Mouse (Mus musculus) limb, embryonic 14.5 days (tissue): Measurements from ENCODE around the gene Trim15. TPM values are rescaled to one million over a fixed set of nuclear protein-coding genes. Genes with fewer than 3 reads are reported as not detected.

Experiments used
- ATAC-seq: fragments of 200-750 bp; cut with Nextera tagmentation; 2 replicates; pipeline ENCODE4 v1.8.0; 2017; ENCODE audit warnings: low read depth, moderate number of reproducible peaks, moderate TSS enrichment; ENCODE audit not compliant: low FRiP score
- DNase-seq: peaks from one replicate; pipeline ENCODE4 v3.0.0-alpha.2; 2015; ENCODE audit warnings: low spot score
- H3K27ac ChIP-seq: fragments of 300-500 bp; sonication (generic); replicated peaks from 2 replicates; pipeline ENCODE4 v1.5.1; 2014; ENCODE audit warnings: low read depth, mild to moderate bottlenecking, low read length, moderate library complexity, mixed read lengths
- H3K27me3 ChIP-seq: fragments of 300-500 bp; sonication (generic); 2 replicates; pipeline ENCODE4 v1.6.1; 2014; ENCODE audit warnings: low read length, mixed read lengths; ENCODE audit not compliant: control insufficient read depth, insufficient read depth
- H3K36me3 ChIP-seq: fragments of 300-500 bp; sonication (generic); 2 replicates; pipeline ENCODE4 v1.6.1; 2014; ENCODE audit warnings: mild to moderate bottlenecking, low read length, moderate library complexity, mixed read lengths; ENCODE audit not compliant: control insufficient read depth, insufficient read depth
- H3K4me1 ChIP-seq: fragments of 300-500 bp; sonication (generic); 2 replicates; pipeline ENCODE4 v1.6.1; 2014; ENCODE audit warnings: antibody characterized with exemption, low read length, mixed read lengths; ENCODE audit not compliant: control insufficient read depth, insufficient read depth
- H3K4me2 ChIP-seq: fragments of 300-500 bp; sonication (generic); replicated peaks from 2 replicates; pipeline ENCODE4 v1.6.1; 2014; ENCODE audit warnings: low read depth, mild to moderate bottlenecking, low read length, moderate library complexity; ENCODE audit not compliant: severe bottlenecking
- H3K4me3 ChIP-seq: fragments of 300-500 bp; sonication (generic); replicated peaks from 2 replicates; pipeline ENCODE4 v1.5.1; 2014; ENCODE audit warnings: low read length
- H3K9ac ChIP-seq: fragments of 300-500 bp; sonication (generic); 2 replicates; pipeline ENCODE4 v1.6.1; 2014; ENCODE audit warnings: mild to moderate bottlenecking, low read depth, low read length, moderate library complexity; ENCODE audit not compliant: severe bottlenecking
- H3K9me3 ChIP-seq: fragments of 300-500 bp; sonication (generic); 2 replicates; pipeline ENCODE4 v1.6.1; 2016; ENCODE audit warnings: low read length; ENCODE audit not compliant: control insufficient read depth
- POLR2A ChIP-seq: fragments of 200-500 bp; IDR thresholded peaks from 2 replicates; pipeline ENCODE4 v1.8.0; 2012; ENCODE audit warnings: inconsistent platforms, mild to moderate bottlenecking, moderate library complexity, borderline replicate concordance; ENCODE audit not compliant: insufficient read depth, insufficient read length; ENCODE audit errors: extremely low read depth
- WGBS: fragments of 180-500 bp; shearing (Covaris S2); extraction: QIAGEN DNeasy Blood & Tissue Kit; methylation state at CpG from one replicate; pipeline ENCODE4 v1.1.7; 2014; 5-methylcytosine and 5-hydroxymethylcytosine counted together
- polyA plus RNA-seq, 2 experiments: library from polyadenylated mRNA; depleted of rRNA in 1 of 2; stranded (reverse) in 1 of 2; unstranded in 1 of 2; fragments of >200 nt; fragmentation: Nextera tagmentation in 1 of 2; extraction: Ambion mirVana in 1 of 2; gene quantifications; 2 replicates each; pipeline versions ENCODE4 v1.2.1 to v1.2.3; 2012 to 2014

The Trim15 gene
- polyA plus RNA-seq, 2 experiments, result 0.21 TPM; not detected in 1

DNA sequence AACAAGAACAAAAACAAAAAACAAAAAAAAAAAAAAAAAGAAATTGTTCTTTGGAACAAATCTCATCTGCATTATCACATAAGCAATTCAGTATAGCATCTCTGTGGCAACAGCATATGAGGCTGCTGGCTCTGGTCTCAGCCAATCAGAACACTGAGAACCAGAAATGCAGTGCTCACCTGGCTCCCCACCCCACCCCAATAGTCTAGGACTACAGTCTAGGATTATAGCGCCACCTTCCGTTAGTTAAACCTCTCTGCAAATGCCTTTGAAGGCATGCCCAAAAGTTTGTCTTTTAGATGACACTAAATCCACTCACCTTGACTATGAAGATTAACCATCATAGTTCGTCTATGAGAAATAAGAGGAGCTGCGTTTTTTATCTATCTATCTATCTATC is 41.5 kb downstream of the Trim15 start:
- TF ChIP-seq POLR2A, result no peak
- no peak; the same call in 1 of the 2 replicates for ATAC-seq
- H3K4me1 ChIP-seq, result no peaks in the 10 kb centered on the region
- H3K27ac ChIP-seq, result no peak overlapping the region
- 26% methylated on average over 4 of the region's 4 CpGs for WGBS
- no peaks in the 10 kb centered on the region for H3K9me3 ChIP-seq
- no peaks in the 10 kb centered on the region for H3K36me3 ChIP-seq
- no peaks in the 10 kb centered on the region for H3K27me3 ChIP-seq
- DNase-seq, result no peak
- H3K4me3 ChIP-seq, result no peak overlapping the region
- H3K9ac ChIP-seq, result no peak overlapping the region
- no peak overlapping the region for H3K4me2 ChIP-seq

DNA sequence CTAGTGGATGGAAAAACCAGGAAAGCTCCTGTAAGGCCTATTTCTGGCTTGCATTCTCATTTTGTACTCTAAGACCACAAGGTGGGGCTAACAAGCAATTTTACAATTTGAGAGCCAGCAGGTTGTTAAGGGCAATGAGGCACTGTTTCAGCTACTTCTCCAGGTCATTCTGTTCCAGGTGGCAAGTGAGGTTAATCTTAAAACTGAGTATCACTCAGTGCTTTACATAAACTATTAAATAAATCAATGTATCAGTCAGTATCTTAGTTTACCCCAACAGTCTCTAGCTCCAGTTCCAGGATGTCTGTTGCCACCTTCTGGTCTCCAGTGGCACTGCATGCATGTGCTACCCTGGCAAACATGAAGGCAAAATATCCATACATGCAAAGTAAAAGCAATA is 43.0 kb downstream of the Trim15 start:
- Histone ChIP-seq H3K9ac (no peak overlapping the region), H3K36me3 (no peaks in the 10 kb centered on the region), H3K27me3 (no peaks in the 10 kb centered on the region), H3K4me3 (no peak overlapping the region), H3K4me2 (no peak overlapping the region), H3K4me1 (no peaks in the 10 kb centered on the region), H3K27ac (no peak overlapping the region), H3K9me3 (no peaks in the 10 kb centered on the region)
- DNase-seq (peak; percentile 39), ATAC-seq (no peak)
- TF ChIP-seq POLR2A, result no peak

DNA sequence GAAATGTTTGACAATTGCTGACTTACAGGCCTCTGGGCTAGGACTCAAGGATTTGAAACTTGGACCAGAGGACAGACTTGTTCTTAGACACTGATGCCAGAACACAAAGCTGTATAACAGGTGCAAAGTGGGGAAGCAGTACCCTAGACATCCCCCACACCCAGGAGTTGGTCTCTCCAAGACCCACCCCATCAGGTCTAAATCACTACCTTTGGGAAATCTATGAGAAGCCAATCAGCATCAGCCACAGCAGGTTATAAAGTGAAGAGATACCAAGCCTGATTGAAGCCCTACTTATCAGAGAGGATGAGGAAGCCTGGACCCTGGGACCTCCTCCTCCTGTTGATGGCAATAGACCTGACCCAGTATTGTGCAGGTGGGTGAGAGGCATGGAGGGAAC is 55.1 kb downstream of the Trim15 start, which contains the start of gene H2-M10.6:
Gene H2-M10.6, plus strand, starts transcription at position 301 of the 400 bp plus-strand sequence.
- no peak for TF ChIP-seq POLR2A
- H3K4me2 ChIP-seq, result no peak within 1 kb of the TSS
- H3K36me3 ChIP-seq, result no peaks in the 10 kb centered on the region
- no peak within 1 kb of the TSS for H3K27ac ChIP-seq
- no peak within 1 kb of the TSS for H3K9ac ChIP-seq
- no peaks in the 10 kb centered on the region for H3K4me1 ChIP-seq
- ATAC-seq (no peak), DNase-seq (no peak)
- no peaks in the 10 kb centered on the region for H3K27me3 ChIP-seq
- no peaks in the 10 kb centered on the region for H3K9me3 ChIP-seq
- no peak within 1 kb of the TSS for H3K4me3 ChIP-seq

Other genes with a start within 250 kb of the Trim15 start
- 0.06 TPM in 1 of 2 replicates, not detected in the other for gene H2-M9, start 224.5 kb downstream of the Trim15 start, polyA plus RNA-seq (2012; rRNA removed)
- not detected in 2 replicates for gene H2-M9, start 224.5 kb downstream of the Trim15 start, polyA plus RNA-seq (2014; fragmentation: Nextera tagmentation; extraction: Ambion mirVana)
- not detected in 2 replicates for gene H2-M1, start 195.0 kb downstream of the Trim15 start, polyA plus RNA-seq (2012; rRNA removed)
- not detected in 2 replicates for gene H2-M1, start 195.0 kb downstream of the Trim15 start, polyA plus RNA-seq (2014; fragmentation: Nextera tagmentation; extraction: Ambion mirVana)
- not detected in 2 replicates for gene H2-M10.5, start 94.3 kb downstream of the Trim15 start, polyA plus RNA-seq (2012; rRNA removed)
- not detected in 2 replicates for gene H2-M10.5, start 94.3 kb downstream of the Trim15 start, polyA plus RNA-seq (2014; fragmentation: Nextera tagmentation; extraction: Ambion mirVana)
- gene H2-M10.6, start 55.0 kb downstream of the Trim15 start, polyA plus RNA-seq (2012; rRNA removed), result not detected in 2 replicates
- not detected in 2 replicates for gene H2-M10.6, start 55.0 kb downstream of the Trim15 start, polyA plus RNA-seq (2014; fragmentation: Nextera tagmentation; extraction: Ambion mirVana)
- 41.0 and 43.5 TPM in 2 replicates for gene Trim26, start 30.1 kb downstream of the Trim15 start, polyA plus RNA-seq (2012; rRNA removed)
- 33.9 and 38.1 TPM in 2 replicates for gene Trim26, start 30.1 kb downstream of the Trim15 start, polyA plus RNA-seq (2014; fragmentation: Nextera tagmentation; extraction: Ambion mirVana)
- 0.67 and 0.91 TPM in 2 replicates for gene Trim10, start 2.4 kb upstream of the Trim15 start, polyA plus RNA-seq (2012; rRNA removed)
- 2.7 and 3.1 TPM in 2 replicates for gene Trim10, start 2.4 kb upstream of the Trim15 start, polyA plus RNA-seq (2014; fragmentation: Nextera tagmentation; extraction: Ambion mirVana)
- 0.08 TPM in 1 of 2 replicates, not detected in the other for gene Trim40, start 22.9 kb upstream of the Trim15 start, polyA plus RNA-seq (2012; rRNA removed)
- gene Trim40, start 22.9 kb upstream of the Trim15 start, polyA plus RNA-seq (2014; fragmentation: Nextera tagmentation; extraction: Ambion mirVana), result not detected in 2 replicates
- not detected in 2 replicates for gene Trim31, start 30.9 kb upstream of the Trim15 start, polyA plus RNA-seq (2012; rRNA removed)
- not detected in 2 replicates for gene Trim31, start 30.9 kb upstream of the Trim15 start, polyA plus RNA-seq (2014; fragmentation: Nextera tagmentation; extraction: Ambion mirVana)
- gene Rnf39, start 75.7 kb upstream of the Trim15 start, polyA plus RNA-seq (2012; rRNA removed), result 3.2 and 4.0 TPM in 2 replicates
- gene Rnf39, start 75.7 kb upstream of the Trim15 start, polyA plus RNA-seq (2014; fragmentation: Nextera tagmentation; extraction: Ambion mirVana), result 2.8 and 3.5 TPM in 2 replicates
- 81.5 and 116 TPM in 2 replicates for gene Ppp1r11, start 84.5 kb upstream of the Trim15 start, polyA plus RNA-seq (2012; rRNA removed)
- gene Ppp1r11, start 84.5 kb upstream of the Trim15 start, polyA plus RNA-seq (2014; fragmentation: Nextera tagmentation; extraction: Ambion mirVana), result 125 and 128 TPM in 2 replicates
- 73.7 and 81.6 TPM in 2 replicates for gene Znrd1, start 91.3 kb upstream of the Trim15 start, polyA plus RNA-seq (2012; rRNA removed)
- gene Znrd1, start 91.3 kb upstream of the Trim15 start, polyA plus RNA-seq (2014; fragmentation: Nextera tagmentation; extraction: Ambion mirVana), result 103 and 108 TPM in 2 replicates
- 1.8 and 5.9 TPM in 2 replicates for gene Znrd1as, start 91.4 kb upstream of the Trim15 start, polyA plus RNA-seq (2012; rRNA removed)
- 5.8 and 5.9 TPM in 2 replicates for gene Znrd1as, start 91.4 kb upstream of the Trim15 start, polyA plus RNA-seq (2014; fragmentation: Nextera tagmentation; extraction: Ambion mirVana)
- 0.53 and 0.58 TPM in 2 replicates for gene 2410137M14Rik, start 114.0 kb upstream of the Trim15 start, polyA plus RNA-seq (2012; rRNA removed)
- gene 2410137M14Rik, start 114.0 kb upstream of the Trim15 start, polyA plus RNA-seq (2014; fragmentation: Nextera tagmentation; extraction: Ambion mirVana), result not detected in 2 replicates
- 6.3 and 7.4 TPM in 2 replicates for gene H2-M5, start 122.3 kb upstream of the Trim15 start, polyA plus RNA-seq (2012; rRNA removed)
- 0.29 and 0.61 TPM in 2 replicates for gene H2-M5, start 122.3 kb upstream of the Trim15 start, polyA plus RNA-seq (2014; fragmentation: Nextera tagmentation; extraction: Ambion mirVana)
- 140 and 149 TPM in 2 replicates for gene Zfp57, start 134.0 kb upstream of the Trim15 start, polyA plus RNA-seq (2012; rRNA removed)
- gene Zfp57, start 134.0 kb upstream of the Trim15 start, polyA plus RNA-seq (2014; fragmentation: Nextera tagmentation; extraction: Ambion mirVana), result 85.9 and 86.1 TPM in 2 replicates
- gene Mog, start 156.2 kb upstream of the Trim15 start, polyA plus RNA-seq (2012; rRNA removed), result not detected in 2 replicates
- gene Mog, start 156.2 kb upstream of the Trim15 start, polyA plus RNA-seq (2014; fragmentation: Nextera tagmentation; extraction: Ambion mirVana), result 0.35 TPM in 1 of 2 replicates, not detected in the other
- gene Gabbr1, start 178.8 kb upstream of the Trim15 start, polyA plus RNA-seq (2012; rRNA removed), result 111 and 139 TPM in 2 replicates
- gene Gabbr1, start 178.8 kb upstream of the Trim15 start, polyA plus RNA-seq (2014; fragmentation: Nextera tagmentation; extraction: Ambion mirVana), result 8.4 and 11.1 TPM in 2 replicates
- gene Olfr90, start 221.3 kb upstream of the Trim15 start, polyA plus RNA-seq (2012; rRNA removed), result not detected in 2 replicates
- not detected in 2 replicates for gene Olfr90, start 221.3 kb upstream of the Trim15 start, polyA plus RNA-seq (2014; fragmentation: Nextera tagmentation; extraction: Ambion mirVana)
- gene Olfr91, start 231.1 kb upstream of the Trim15 start, polyA plus RNA-seq (2012; rRNA removed), result not detected in 2 replicates
- gene Olfr91, start 231.1 kb upstream of the Trim15 start, polyA plus RNA-seq (2014; fragmentation: Nextera tagmentation; extraction: Ambion mirVana), result 0.07 TPM in 1 of 2 replicates, not detected in the other